Mouse (Mus musculus): ENCODE measurements around the gene Btnl9.

The Btnl9 gene
- long read RNA-seq, experiment 1, full-length matches to known transcripts, result 5 of 10 reads
- long read RNA-seq, experiment 1, partial matches to known transcripts, result 1 of 10 reads
- long read RNA-seq, experiment 1, other reads (novel, unspliced or antisense), result 4 of 10 reads
- long read RNA-seq, experiment 2, full-length matches to known transcripts, result 8 of 21 reads
- long read RNA-seq, experiment 2, partial matches to known transcripts, result 3 of 21 reads
- long read RNA-seq, experiment 2, other reads (novel, unspliced or antisense), result 10 of 21 reads

DNA sequence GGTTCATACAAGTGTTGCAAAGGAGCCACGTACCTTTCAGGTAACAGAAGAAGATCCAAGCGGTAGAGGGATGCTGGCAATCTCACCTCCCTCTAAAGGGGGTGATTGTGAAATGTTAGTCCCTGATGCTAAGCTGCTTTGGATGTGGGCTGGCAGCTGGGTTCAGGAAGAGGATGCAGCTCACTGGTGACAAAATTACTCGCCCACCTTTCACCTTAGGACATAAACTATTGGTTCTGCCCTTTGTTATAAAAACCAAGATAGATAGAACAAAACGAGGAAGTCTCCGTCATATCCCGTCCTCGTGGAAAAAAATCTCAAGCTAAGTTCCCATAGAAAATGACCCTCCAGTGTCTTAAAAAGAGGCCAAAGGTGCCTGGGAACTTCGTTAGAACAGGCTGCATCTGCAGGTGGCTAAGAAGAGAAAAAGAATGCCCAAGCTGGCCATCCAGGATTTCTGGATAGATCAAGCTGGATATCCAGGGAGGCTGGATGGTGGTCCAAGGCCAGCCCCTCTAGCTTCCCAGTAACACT is at the start of gene Btnl9:
Btnl9 (minus strand) TSS at position 205 of the 534 bp plus-strand sequence.
- intact Hi-C loops (cut with DNase I), result loop anchor here (10.0 kb wide), 1 partner anchor 368 kb away; the partner anchor contains the start of gene Olfr1380

DNA sequence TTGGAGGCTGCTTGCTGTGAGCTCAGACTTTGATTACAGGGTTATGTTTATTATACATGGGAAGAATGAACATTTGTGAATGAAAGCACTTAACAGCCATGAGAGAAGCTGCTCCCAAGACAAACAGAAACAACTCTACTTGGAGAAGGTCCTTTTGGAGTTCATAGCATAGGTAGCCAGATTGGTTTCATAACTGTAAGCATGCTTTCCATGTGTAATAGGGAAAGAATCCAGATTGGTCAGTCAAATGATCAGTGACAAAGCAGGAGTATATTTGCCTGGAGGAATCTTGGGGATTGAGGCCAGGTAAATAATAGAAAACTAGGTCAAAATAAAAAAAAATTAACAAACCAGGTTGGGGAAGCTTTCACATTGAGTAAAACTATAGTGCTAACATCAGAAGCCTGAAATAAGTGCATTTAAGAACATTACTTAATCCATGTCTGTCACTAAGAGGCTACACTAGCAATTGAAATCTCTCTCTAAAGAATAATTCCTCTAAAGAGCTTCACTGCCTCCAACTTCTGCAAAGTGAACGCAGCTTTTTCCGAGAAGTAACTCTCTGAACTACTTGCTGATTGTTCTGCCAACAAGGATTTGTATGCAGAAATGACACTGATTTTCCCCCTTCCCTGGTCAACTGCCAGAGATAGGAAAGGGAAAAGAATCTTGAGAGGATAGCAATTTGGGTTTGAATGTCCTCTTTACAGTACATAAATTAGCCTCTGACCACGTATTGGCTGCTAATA is 48.7 kb upstream of the Btnl9 start:
- intact Hi-C loops (cut with DNase I), result no loop called here

DNA sequence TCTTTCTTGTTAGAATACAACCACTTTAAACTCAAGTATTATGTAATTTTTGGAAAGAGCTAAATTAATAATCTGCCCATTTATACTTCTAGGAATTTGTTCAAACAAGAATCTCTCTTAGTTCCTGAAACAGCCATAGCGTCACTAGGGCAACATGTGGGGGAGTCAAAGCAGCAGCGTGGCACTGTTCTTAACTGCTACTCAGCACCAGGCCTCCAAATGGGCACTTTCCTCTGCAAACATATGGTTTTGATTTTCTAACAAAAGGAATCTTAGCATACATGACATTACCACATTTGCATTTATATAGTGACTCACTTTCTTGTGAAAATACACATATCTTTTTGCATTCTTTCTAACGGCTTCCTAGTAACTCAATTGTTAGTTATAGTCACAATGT is 45.8 kb upstream of the Btnl9 start:
- intact Hi-C loops (cut with DNase I), result no loop called here

DNA sequence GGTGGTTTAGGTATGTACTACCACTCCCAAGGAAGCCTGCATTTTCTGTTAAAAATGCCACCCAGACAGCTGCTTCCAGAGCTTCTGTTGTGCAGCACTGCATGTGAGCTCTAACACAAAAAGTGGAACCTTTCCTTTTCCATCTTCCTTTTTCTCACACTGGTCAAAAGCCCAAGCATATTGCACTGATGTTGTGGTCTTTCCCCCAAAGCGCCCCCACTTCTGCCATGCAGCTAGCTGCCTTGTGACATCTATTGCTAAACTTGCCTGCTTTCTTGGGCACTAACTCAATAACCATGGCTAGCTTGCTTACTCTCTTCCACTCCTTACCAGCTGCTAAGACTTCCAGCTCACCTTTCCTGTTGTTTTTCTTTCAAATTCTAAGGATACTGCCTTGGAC is 37.5 kb upstream of the Btnl9 start:
- intact Hi-C loops (cut with DNase I), result no loop called here

DNA sequence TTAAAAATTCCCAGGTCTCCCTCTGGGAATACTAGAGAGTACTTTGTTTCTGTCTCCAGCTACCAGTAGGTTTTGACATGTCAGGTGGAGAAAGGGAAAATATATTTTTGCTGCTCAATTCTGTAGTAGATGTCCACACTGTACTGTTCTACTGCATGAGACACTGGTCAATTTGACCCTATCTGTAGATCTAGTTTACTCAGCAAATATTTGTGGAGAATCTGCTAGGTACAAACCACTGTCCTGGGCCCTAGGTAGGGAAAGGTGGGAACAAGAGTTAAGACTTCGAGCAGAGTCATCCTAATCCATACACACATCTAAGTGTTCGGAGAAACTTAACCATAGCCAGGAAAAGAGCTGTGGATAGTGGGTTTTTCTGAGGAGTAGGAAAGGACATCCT is 32.3 kb upstream of the Btnl9 start:
- intact Hi-C loops (cut with DNase I), result no loop called here

DNA sequence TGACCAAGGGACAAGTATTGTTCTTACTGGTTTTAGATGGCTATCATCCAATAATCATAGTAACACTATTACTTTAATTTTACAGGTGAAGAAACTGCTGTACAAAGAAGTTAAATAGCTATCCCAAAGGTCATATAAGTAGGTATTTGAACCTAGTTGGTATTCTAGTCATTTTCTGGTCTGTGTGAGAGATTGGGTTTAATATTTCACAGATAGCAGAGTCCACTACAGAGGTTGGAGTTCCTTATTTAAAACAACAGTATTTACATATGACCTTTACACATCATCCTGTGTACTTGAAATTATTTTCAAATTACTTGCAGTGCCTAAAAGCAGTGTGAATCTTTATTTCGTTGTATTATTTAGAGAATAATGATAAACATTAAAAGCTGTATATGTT is 26.5 kb upstream of the Btnl9 start:
- intact Hi-C loops (cut with DNase I), result no loop called here

DNA sequence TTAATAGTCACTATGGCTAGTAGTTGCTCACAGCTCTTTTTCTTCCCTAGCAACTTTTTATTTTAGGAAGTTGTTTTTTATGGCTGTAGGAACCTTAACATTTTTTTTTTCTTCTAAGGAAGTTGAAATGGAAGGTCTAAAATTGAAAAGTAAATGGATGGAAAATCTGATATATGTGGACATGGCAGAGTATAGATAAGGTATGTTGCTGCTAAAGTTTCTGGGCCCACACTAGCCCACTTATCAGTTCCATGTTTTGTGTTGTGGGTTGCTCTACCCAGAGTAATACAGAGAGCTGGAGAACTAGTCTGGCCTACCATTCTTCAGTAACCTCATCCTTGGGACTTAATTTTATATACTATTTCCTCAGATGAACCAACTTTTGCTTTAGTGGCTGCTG is 25.6 kb upstream of the Btnl9 start:
- intact Hi-C loops (cut with DNase I), result no loop called here

DNA sequence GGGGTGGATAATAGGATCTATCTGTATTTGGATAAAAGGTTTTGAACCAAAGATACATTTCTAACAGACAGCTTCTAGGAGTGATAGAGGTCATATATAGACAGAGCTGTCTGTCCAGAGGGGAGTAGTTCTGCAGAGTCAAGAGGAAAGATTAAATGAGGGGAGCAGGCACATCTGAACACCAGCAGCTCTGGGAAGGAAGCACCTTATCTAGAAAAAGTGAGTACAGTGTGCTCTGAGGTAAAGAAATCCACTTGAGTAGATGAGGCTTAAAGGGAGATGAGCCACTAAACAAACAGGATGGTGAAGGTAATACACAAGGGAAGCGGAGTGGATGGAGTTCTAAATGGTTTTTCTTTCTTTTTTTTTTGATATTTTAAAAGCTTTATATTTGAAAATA is 20.5 kb upstream of the Btnl9 start:
- intact Hi-C loops (cut with DNase I), result no loop called here

DNA sequence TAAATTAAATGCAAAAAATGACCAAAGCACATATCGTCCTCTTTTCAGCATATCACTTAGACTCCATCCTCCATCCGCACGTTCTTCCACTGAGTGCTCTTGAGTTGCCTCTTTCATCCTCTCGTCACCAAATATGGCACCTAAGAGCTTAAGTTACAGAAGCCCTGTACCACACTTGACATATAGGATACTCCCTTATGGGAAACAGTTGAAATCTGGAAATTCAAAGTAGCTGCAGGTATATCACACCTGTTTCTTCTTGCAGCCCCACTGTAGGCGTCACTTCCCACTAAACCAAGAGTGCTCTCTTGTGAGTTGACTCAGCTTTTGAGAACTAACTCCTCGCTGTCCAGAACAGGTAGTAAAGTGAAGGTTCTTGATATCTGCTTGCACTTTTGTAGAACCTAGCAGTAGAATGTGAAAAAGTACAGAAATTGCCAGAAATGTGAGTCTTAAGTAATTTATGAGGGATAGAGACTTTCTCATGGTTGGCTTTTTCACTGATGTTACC is 18.2 kb upstream of the Btnl9 start:
- intact Hi-C loops (cut with DNase I), result no loop called here

DNA sequence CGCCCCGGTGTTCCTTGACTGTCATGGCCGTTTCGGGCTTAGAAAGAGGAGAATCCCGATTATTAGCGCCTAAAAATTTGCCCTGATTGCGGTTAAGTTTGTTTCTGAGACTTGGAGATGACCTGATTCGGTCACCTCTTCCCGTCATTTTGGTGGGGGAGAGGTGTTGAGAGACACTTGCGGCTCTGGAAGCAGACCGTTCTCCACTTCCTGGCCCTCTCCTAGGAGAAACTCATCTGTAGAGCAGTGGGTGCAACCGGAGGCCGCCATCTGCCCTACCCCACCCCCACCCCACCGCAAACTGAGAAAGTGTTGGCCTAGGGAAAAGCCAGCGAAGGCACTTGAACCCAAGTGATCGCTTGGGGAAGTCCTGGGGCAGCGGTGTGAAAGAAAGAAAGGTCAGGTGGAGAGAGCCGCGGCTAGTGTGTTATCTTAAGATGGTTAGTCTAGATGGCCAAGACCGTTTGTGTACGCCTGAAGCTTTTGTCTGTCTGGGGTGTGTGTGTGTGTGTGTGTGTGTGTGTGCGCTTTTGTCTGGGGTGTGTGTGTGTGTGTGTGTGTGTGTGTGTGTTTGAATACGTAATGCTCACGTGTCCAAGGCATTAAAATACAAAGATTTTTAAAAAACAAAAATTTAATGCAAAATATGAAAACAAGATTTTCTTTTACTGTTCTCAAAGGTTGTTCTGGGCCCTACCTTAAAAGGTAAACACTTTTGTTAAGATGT is 17.0 kb upstream of the Btnl9 start:
- intact Hi-C loops (cut with DNase I), result loop anchor here (5.0 kb wide), 1 partner anchor 332 kb away; the partner anchor contains the start of gene Irgm1

DNA sequence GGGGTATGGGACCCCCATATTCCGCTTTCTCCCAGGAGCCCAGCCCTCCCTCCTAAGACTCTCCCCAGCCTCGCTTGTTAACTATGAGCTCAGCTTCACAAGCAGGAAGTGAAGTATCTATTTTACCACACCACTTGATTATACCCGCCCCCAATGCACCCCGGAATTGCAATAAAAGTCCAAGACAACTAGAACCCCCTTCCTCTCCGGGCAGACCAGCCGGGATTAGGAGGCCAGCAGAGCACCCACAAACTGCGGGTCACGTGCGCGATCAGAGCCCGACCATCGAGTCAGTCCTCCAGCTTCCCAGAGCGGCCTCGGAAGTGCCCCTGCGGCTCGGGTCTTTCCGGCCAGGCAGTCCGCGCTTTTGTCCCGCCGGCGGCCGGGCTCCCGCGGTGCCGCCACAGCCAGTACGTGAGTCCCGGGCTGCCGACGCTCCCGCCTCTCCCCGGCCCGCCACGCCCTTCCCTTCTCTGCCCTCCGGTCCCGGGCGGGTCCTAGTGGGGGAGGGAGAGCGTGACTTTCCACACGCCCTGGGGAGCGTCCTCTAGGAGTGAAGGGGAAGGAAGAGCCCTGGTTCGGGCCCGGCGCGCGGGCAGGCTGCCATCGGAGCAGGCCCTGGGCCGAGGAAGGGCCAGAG is 16.3 kb upstream of the Btnl9 start, which contains the start of gene Zfp62:
Zfp62 (plus strand) TSS at position 164 of the 640 bp plus-strand sequence.
- intact Hi-C loops (cut with DNase I), result loop anchor here (5.0 kb wide), 1 partner anchor 331 kb away; the partner anchor contains the start of gene Irgm1

DNA sequence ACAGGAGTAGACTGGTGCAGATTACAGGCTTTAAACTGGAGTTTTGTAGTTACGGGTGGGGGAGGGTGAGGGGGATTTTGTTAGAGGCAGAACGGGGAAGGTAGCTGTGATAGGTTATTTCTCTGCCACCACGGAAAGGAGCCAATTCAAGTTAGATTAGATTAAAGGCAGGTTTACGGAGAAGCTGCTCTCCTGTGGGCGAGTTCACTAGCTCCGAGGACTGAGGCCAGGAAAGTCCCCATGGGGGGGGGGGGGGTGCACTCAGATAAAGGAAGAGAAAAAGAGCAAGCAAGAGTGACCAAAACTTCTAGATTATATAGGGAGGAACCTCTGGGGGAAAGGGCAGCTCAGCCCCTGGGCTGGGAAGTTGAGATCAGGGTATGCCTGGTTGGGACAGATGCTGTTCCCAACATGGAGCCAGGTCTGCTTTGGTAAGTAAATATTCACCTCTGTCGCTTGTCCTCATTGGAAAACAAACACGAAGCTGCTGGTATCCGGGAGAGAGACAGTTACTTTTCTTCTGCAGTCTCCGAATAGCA is 15.6 kb upstream of the Btnl9 start:
- intact Hi-C loops (cut with DNase I), result loop anchor here (5.0 kb wide), 1 partner anchor 330 kb away; the partner anchor contains the start of gene Irgm1

DNA sequence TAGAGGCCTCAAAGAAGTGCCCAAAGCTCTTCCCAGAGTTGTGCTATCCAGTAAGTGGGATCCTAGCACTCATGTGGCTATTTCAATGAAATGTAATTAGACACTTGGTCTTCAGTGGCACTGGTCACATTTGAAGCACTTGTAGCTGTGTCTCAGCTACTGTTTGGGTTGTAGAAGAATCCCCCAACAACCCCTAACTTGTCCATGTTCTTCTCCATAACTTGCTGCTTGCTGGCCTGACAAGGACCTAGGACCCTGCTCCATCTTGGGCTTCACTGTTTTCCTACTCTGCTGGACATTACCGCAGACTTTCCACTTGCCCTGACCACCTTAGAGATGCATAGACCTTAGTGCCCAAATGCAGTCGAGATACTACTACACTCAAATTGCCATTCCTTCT is 15.1 kb upstream of the Btnl9 start:
- intact Hi-C loops (cut with DNase I), result loop anchor here (5.0 kb wide), 1 partner anchor 330 kb away; the partner anchor contains the start of gene Irgm1

DNA sequence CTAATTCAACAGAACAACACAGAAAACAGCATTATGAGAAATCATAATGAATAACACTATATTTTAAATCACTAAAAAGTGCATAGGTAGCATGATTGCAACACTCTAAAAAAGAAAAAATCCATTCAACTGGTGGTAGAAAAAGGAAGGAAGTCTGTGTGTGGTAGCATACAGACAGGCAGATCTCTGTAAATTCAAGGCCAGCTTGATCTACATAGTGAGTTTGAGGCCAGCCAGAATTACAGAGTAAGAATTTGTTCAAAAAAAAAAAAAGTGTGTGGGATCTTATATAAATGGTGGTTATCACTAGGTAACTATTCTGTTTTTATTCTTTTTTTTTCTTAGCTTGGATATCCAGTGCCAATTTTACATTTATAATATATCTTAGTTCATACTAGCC is 14.2 kb upstream of the Btnl9 start:
- intact Hi-C loops (cut with DNase I), result loop anchor here (5.0 kb wide), 1 partner anchor 329 kb away; the partner anchor contains the start of gene Irgm1

DNA sequence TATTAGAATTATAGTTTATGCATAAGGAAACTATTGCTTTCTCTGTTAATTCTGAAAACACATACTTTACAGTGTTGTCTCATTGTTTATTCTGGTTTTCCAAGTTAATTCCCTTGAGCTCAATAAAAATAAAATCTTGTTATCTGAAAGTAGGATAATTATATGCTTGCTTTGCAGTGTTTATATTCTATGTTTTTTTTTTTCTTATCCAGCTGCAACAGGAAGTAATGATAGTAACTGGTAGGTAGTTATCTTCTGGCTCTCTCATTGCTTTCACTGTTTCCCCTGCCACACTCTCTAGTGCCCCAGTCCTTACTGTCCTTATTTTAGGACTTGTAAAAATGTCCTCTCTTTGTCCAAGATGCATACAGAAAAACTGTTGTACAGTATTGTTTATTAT is 13.7 kb upstream of the Btnl9 start:
- intact Hi-C loops (cut with DNase I), result loop anchor here (5.0 kb wide), 1 partner anchor 328 kb away; the partner anchor contains the start of gene Irgm1

DNA sequence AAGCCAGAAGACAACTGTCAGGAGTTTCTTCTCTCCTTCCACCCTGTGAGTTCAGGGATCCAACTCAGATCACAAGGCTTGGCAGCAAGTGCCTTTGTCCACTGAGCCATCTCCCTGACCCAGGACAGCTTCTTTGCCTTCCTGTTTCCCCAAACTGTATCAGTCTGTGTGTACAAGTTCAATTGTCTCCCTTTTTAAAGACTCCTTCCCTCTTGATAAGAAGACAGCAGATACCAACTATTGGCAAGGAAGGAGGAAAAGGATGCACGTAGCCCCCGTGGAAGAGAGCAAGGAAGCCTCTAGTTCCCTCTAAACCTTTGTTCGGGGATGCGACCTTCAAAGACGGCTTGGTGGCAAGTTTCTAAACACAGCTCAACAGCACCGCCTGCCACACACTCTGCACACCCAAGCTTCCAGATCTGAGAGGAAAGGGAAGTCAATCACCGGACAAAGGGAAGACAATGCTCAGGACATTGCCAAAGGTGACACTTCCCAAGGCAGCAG is 8.9 kb upstream of the Btnl9 start:
- intact Hi-C loops (cut with DNase I), result loop anchor here (5.0 kb wide), 1 partner anchor 56 kb away; no protein-coding TSS in a partner anchor

DNA sequence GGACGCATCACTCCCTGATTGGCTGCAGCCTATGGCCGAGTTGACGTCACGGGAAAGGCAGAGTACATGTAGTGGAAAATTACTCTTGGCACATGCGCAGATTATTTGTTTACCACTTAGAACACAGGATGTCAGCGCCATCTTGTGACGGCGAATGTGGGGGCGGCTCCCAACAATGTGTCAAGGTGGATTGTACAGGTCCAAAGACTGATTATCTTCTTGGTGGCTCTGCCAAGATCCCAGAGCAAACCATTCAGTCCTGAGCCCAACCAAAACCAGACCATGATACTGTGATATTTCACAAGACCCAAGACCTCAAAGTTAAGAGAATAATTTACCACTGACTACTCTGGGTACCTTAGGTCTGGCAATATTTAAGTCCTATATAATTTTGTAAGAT is 7.8 kb upstream of the Btnl9 start:
- intact Hi-C loops (cut with DNase I), result loop anchor here (5.0 kb wide), 1 partner anchor 58 kb away; no protein-coding TSS in a partner anchor

DNA sequence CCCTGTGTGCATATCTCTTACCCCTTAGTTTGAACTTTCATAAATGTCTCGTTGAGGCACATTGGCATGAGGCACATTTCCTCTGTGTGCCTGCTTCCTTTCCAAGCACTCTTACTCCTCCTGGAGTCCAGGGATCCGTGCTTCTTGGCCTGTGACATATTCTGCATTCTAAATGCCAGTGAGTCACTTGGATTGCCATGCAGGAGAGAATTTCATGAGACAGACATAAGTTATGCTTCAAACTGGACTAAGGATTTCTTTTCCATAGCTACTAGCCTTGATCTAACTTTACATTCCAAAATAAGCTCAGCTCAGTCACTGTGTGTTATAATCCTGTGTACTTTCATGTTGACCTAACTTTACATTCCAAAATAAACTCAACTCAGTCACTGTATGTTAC is 4.1 kb upstream of the Btnl9 start:
- intact Hi-C loops (cut with DNase I), result no loop called here

DNA sequence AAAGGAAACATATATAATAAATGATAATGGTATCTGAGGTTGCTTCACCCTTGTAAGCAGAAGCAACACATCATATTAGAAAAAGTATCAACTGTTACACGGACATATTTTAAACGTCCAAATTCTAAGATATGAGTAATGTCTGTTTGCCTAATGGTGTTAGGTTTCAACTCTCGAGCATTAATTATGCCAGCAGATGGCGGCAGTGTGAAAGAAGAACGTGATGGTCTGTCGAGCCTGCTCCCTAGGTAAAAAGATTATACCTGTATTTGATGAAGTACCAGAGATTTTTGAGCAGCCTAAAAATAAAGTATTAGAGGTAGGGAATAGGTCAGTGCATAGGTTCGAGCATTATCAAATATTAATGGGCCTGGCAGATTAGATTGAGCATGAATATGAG is 2.8 kb upstream of the Btnl9 start:
- intact Hi-C loops (cut with DNase I), result loop anchor here (1.0 to 10.0 kb wide), 3 partner anchors 82 to 365 kb away; partner anchors contain the start of gene Olfr1380

DNA sequence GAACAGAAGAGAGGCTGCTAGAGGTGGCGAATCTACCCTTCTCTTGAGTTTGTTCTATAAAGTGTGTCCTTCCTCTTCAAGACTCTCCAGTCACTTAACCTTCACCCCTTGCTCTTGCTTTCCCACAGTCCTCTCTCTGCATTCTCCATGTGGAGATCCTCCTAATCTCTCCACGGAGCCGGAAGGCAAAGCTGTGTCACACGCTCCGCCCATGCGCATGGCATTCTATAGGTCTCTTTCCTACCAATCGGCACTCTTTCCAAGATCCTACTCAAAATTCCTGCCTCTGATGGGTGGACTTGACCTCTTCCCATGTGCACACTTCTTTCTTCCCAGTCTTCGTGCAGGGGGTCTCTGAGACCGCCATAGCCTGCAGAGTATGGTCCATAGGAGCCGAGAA is 742 bp upstream of the Btnl9 start:
- intact Hi-C loops (cut with DNase I), result loop anchor here (2.0 to 10.0 kb wide), 2 partner anchors 223 to 367 kb away; partner anchors contain the start of gene Olfr1380

Data from adrenal gland (tissue).